Mouse (Mus musculus) fibroblast of lung, adult 2 months (primary cell): Measurements from ENCODE around the gene Ppdpf.
A peak's percentile ranks its signal among the peaks of the same experiment; 100 is the strongest.

Experiments used
- DNase-seq: peaks from one replicate; pipeline ENCODE4 v3.0.0-alpha.2; 2011; ENCODE audit warnings: low read depth

The Ppdpf gene

GRCm38 (mm10) chr2:181218881-181219485 is 31.9 kb downstream of the Ppdpf start:
- no peak for DNase-seq

GRCm38 (mm10) chr2:181219538-181220216 is 32.6 kb downstream of the Ppdpf start, which contains the start of gene Fndc11:
Gene Fndc11 (plus strand): TSS chr2:181220013.
- peak; percentile 40 for DNase-seq

GRCm38 (mm10) chr2:181220361-181220760 is 33.3 kb downstream of the Ppdpf start:
- no peak for DNase-seq

GRCm38 (mm10) chr2:181224994-181225393 is 37.9 kb downstream of the Ppdpf start:
- DNase-seq: no peak

GRCm38 (mm10) chr2:181227122-181227521 is 40.1 kb downstream of the Ppdpf start:
- no peak for DNase-seq

- DNase-seq: no peak
Measured at GRCm38 (mm10) chr2:181228335-181228734, 41.3 kb downstream of the Ppdpf start.

GRCm38 (mm10) chr2:181231171-181231570 is 44.1 kb downstream of the Ppdpf start:
- DNase-seq: no peak

GRCm38 (mm10) chr2:181233443-181233842 is 46.4 kb downstream of the Ppdpf start:
- DNase-seq: no peak

- no peak for DNase-seq
Measured at GRCm38 (mm10) chr2:181234680-181235079, 47.6 kb downstream of the Ppdpf start.

- no peak for DNase-seq
Measured at GRCm38 (mm10) chr2:181235681-181236566, 48.9 kb downstream of the Ppdpf start.

- DNase-seq: no peak
Measured at GRCm38 (mm10) chr2:181237251-181238014, 50.4 kb downstream of the Ppdpf start.

GRCm38 (mm10) chr2:181238091-181238610 is 51.1 kb downstream of the Ppdpf start:
- DNase-seq: no peak
